Mouse (Mus musculus): Measurements from ENCODE around the gene Macrod2. TPM values are rescaled to one million over a fixed set of nuclear protein-coding genes. Genes with fewer than 3 reads are reported as not detected.

Gene Macrod2
- polyA plus RNA-seq, 1 experiment from 2014 or later: 24.6 TPM

- no peak for DNase-seq (ENCODE audit: low spot score)
Observed at GRCm38 (mm10) chr2:141299168-141299567, 904.1 kb downstream of the Macrod2 start.

DNA sequence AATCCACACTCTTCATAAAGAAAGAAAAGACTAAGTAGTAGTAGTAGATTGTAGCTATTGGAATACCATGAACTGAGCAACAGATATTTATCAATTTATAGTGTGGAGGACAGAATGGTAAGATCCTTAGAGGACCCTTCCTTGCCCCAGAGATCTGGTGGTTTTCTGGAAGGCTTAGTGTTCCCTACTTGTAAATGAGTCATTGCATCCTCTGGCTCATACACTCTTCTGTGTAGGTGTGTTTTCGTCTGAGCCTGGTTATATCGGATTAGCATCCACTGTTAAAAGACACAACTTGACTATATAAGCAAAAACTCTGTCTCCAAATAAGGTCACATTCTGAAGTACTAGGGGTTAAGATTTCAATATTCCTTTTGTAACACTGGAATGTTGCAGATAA lies 905.9 kb downstream of the Macrod2 start:
- no peak for DNase-seq (ENCODE audit: low spot score)

DNA sequence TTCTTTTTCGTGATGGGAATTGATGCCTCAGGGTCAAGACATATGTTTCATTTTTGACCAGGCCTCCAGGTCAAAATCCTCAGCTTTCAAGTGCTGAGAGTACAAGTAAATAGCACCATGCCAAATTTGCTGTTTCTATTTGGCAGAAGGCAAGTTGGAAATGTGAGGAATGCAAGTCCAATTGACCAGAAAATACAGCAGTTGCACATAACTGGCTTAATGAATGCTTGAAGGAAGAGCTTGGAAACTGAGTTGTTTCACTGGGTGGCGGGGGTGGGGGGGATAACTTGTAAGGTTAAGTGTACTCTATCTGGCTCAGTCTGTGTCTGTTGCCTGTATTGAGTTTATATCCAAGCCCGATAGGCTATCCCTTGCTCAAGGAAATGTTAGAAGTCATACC lies 913.3 kb downstream of the Macrod2 start:
- no peak for DNase-seq (ENCODE audit: low spot score)

- DNase-seq (ENCODE audit: low spot score): no peak
Observed at GRCm38 (mm10) chr2:141312136-141312948, 917.2 kb downstream of the Macrod2 start.

DNA sequence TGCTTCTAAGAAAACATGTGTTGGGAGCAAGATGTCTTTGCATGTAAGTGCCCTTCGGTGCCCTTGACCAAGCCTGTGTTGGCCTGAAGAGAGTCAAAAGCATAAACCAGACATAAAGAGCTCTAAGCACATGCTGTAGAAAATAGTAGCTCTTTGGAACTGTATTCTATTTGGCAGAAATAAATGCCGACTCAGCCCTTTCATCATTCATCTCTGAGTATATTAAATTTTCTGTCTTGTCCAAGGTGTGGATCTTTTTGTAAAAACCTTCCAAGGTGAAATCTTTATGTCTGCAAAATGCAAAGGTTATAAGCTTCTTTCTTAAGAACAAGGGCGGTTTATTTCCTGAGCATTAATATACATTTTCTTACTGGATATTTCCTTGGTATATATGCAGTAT lies 920.2 kb downstream of the Macrod2 start:
- no peak for DNase-seq (ENCODE audit: low spot score)

DNA sequence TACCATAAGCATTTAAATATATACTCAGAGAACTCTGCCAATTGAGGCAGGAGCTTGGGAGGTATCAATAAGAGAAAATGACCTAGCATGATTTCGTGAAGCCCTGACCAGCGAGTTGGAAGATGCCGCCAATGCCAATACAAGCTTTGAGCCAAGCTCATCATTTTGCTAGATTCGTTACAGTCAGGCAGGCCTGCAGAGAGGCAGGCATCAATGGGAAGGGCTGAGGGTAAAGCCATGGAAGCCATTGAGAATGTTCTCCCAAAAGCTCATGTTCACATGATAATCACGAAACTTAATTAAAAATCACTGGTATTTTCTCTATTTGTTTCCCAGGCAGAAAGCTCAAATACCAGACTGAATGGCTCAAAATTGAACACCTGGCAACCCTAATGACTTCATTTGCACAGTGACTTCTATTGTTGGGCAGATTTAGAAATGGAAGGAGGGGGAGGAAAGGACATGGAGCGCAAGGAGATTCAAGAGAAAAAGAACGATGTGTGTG lies 928.9 kb downstream of the Macrod2 start:
- no peak for DNase-seq (ENCODE audit: low spot score)

DNA sequence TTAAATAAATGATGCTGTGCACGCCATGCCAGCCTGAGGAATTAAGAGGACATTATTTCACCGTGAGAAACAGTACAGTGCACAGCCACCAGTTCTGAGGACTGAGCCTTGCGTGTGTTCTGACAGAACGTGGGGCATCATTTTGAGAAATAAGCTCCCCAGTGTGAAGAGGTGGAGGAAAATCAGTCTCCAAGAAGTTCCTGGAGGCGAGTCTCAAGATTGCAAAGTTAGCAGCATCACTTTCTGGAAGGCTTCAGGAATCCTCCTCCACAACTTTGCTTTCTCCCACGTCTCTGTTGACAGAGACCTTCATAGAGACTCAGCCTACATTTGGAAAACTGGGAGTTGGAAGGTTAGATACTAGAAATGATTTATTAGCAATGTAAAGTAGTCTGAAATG lies 932.2 kb downstream of the Macrod2 start:
- DNase-seq (ENCODE audit: low spot score): no peak

DNA sequence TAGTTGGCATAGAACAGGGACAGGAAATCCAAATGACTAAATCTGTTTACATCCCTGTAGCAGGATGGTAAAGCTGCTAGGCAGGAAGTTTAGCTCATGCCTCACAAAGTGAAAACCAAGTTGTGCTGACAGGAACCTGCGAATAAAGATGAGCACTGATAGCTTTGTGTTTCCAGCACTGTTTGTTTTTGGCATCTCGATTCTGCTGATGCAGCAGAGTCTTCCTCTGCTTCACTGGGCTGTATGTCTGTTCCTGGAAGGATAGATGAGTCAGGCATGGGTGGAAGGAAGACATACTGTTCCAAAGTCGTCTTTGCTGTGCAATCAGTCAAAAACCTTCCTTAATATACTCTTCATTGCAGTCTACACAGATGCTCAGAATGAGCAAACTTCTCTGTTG lies 942.6 kb downstream of the Macrod2 start:
- no peak for DNase-seq (ENCODE audit: low spot score)

- no peak for DNase-seq (ENCODE audit: low spot score)
Observed at GRCm38 (mm10) chr2:141343988-141344535, 949.0 kb downstream of the Macrod2 start.

DNA sequence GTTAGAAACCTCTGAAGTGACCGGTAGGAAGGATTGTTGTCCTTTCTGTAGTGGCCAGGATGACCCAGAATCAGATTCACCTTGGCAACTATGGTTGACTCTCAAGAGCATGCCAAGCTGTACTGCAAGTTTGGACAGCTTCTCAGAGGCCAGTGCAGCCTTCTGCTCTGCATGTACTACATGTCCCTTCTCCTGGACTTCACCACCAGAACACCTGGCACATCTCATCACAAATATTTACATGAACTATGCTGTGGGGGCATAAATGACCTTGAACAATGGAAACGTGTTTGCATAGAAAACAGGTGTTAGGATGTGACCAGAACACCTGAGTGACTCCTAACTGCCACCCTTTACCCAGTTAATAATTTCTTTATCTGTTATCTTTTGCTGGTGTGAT lies 957.5 kb downstream of the Macrod2 start:
- no peak for DNase-seq (ENCODE audit: low spot score)

- DNase-seq (ENCODE audit: low spot score): no peak
Observed at GRCm38 (mm10) chr2:141388632-141389031, 993.5 kb downstream of the Macrod2 start.

DNA sequence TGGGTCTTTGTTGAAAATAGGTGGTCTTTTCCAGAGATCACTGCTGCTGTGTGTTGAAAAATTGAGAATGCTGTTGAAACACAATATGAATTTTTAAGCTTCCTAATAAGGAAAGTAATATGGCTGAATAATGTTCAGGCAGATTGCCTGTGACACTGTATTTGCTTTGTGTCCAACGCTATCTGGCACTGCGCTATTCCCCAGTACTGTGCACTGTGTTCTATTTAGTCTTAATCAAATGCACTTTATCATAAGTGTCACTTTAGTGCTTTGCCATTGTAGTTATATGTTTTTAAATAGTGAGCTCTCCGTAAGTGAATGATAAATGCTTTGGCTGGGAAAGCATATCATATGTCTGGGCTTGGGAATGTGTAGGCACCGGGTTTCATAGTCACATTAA lies 996.1 kb downstream of the Macrod2 start:
- DNase-seq (ENCODE audit: low spot score): no peak

DNA sequence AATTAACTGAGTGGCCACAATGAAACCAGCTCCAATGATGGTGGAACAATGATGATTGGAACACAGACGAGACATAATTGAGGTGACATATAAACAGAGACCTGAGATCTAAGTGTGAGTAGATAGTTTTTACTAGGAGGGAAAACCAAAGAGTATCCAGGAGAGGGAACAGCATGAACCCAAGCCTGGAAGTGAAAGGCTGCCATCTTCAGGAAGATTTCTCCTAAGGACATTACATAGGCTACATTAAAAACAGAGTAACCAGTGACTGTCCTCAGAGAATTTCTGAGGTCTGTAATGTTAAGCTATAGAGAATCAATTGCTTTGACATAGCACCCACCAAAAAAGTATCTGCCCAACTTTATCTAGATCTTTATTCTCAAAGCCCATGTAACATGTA lies 999.7 kb downstream of the Macrod2 start:
- no peak for DNase-seq (ENCODE audit: low spot score)

- DNase-seq (ENCODE audit: low spot score): no peak
Observed at GRCm38 (mm10) chr2:141408766-141409165, 1013.7 kb downstream of the Macrod2 start.

GRCm38 (mm10) chr2:141416436-141416835 lies 1021.3 kb downstream of the Macrod2 start:
- DNase-seq (ENCODE audit: low spot score): no peak

DNA sequence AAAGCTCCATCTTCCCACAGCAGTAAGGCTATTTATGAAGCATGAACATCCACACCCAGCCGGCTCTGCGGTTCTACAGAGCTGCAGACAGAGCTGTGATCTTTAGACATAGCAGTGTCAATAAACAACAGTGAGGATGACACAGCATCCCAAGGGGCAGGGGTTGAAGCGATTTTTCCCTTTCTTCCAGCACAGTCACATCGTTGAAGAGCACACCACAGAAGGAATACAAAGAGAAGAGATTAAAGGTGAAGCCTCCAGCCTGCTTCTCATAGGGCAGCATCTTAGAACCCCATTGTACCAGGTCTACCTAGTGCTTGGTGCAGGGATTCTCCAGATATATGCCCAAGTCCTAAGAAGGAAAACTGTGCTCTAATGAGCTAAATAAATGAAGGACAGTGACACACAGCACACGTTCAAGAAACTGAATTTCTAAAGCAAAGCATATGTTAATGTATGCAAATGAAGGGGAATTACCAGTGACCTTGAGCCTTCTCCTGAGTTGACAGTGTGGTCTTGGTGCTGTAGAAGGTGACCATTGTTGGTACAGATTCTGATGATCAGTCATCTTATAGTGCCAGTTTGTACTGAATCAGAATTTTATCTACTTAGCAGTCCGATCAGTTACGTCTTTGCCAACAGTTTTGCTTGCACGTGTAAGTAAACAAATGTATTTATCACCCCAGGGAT lies 1021.9 kb downstream of the Macrod2 start:
- DNase-seq (ENCODE audit: low spot score): no peak

DNA sequence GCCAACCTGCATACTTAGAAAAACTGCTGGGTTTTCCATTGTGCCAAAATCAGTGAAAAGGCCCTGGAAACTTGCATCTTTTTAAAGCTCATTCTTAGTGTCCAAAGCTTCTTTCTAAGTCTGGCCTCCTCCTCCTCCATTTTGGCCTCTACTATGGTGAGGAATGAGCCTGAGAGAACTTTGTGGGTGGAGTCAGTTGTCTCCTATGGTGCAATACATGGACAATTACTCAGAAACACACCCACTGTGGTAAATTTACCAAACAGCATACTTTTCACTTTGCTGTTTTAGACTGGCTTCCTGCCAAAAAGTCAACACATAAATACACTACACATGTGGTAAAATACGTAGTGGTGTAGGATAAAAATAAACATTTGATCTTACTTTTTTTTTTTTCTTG lies 1024.7 kb downstream of the Macrod2 start:
- no peak for DNase-seq (ENCODE audit: low spot score)

- DNase-seq (ENCODE audit: low spot score): no peak
Observed at GRCm38 (mm10) chr2:141434084-141434483, 1039.0 kb downstream of the Macrod2 start.

GRCm38 (mm10) chr2:141434731-141435570 lies 1039.8 kb downstream of the Macrod2 start:
- DNase-seq (ENCODE audit: low spot score): no peak

DNA sequence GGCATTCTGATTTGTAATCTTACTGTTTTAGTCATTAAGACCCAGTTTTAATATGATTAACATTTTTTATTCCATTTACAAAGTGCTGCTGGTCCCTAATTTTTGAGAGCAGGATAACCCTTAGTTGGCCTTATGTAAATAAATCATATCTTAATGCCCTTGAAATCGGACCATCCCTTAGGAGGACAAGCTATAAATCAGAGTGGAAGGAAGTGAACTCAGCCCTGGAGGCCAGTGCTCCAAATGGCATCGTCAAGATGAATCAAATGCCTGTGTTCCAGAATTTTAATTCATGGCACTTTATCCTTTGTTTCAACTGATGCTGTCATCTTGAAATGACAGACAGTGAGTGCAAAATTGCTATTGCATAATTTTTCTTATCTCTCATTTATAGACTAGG lies 1046.8 kb downstream of the Macrod2 start:
- DNase-seq (ENCODE audit: low spot score): no peak

DNA sequence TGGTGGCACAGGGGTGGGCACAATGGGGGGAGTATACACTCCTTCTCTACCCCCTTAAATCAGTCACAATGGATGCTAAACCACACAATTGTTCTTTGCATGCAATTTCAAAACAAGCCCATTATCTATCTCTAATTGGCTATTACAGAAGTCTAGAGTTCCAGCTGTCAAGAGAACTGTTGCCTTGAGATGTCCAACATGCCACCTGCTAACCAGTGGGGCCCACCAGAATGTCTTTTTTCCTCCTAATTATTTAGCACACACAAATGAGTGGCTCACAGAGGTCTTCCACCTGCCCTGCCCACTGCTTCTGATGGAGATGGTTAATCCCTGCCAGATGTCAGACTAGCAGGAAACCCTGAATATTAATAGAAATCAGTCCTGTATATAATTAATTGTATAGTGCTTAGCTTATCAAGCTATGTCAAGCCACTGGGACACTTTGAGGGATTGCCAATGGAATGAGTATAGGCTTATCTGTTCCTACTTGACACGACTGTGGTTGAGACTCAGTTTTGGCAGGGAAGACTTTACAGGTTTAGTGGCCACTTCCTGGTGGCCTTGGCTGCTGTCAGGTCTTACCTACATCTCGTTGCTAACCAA lies 1054.1 kb downstream of the Macrod2 start:
- DNase-seq (ENCODE audit: low spot score): no peak

Data from thymus, postnatal 0 days (tissue).